Mouse (Mus musculus) regulatory T cell (primary cell): ENCODE measurements around the gene Wnt9a.
"Not testable (repeated sequence)": the region's sequence is repeated elsewhere in the genome, so short reads cannot be mapped to it uniquely, and the experiment has no call there.

Experiments
- in situ Hi-C: fragments of 300-600 bp; cut with MboI, MseI; formaldehyde crosslinking; loops from one replicate; pipeline ENCODE4 v1.15.1; 2025; ENCODE audit warnings: high pct_unique_total_duplicates

Wnt9a gene

GRCm38 (mm10) chr11:59335150-59335549, 28.4 kb downstream of the Wnt9a start:
- in situ Hi-C loops: no loop called here

GRCm38 (mm10) chr11:59335942-59336341, 29.2 kb downstream of the Wnt9a start:
- in situ Hi-C loops: no loop called here

DNA sequence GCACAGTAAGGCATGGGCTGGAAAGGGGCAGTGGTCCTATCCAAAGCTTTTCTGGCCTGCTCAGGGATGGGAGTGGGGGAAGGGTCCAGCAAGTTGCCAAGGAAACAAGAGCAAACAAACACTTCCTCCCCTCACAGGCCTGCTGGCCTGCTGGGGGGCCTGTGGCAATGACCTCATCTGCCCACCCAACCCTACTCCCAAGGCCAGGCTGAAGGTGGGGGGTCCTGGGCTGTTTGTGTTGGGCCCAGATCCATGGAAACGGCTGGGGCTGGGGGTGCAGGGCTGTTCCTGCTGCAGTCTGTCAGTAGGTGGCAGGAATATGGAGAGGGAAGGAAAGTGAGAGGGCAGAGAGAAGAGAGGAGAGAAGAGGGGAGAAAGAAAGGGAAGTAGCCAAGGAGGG, 29.7 kb downstream of the Wnt9a start:
- in situ Hi-C loops: no loop called here

DNA sequence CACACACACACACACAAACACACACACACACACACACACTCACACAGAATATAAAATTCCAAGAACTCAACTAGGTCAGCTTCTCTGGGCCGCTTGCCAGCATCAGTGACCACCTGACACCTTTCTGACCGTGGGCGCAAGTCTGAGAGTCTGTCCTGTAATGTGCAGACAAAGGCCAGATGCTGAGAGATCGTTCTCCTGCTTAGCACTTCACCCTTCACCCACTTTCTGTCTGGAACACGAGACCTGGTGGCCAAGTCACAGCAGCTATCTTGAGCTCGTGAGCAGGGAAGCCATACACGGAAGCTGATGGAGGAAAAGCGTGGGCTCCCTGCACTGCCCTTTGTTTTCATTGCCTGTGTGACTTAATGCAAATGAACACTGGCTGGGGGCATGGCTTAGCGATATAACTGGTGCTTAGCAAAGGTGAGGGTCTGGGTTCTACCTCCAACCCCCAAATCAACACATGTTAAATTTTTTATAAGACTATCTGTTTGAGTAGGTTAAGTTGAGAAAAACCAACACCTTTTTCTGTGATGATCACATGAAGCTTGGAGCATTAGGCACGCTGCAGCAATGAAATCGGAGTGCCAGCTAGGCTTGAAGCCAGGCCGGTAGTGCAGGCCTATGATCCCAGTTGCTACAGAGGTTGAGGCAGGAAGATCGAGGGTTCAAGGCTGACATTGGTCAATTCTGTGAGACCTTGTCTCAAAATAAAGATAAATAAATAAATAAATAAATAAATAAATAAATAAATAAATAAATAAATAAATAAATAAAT, 31.4 kb downstream of the Wnt9a start:
- in situ Hi-C loops: no loop called here

DNA sequence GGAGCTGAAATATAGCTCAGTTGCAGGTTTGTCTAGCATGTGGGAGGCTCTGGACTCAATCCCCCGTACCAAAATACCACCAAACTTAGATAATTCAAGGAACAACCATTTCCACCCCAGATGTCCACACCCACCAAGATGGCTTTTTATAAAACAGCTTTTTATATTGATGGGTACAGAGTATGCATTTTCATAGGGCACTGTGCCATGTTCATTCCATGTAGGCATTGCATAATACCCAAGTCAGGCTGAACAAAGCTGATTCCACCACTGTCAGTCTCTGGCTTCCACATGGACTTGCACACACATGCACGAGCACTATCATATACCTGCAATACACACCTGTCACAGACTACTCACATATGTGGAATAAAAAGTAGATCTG, 32.0 kb downstream of the Wnt9a start:
- in situ Hi-C loops: no loop called here

- in situ Hi-C loops: no loop called here
Observed at GRCm38 (mm10) chr11:59342956-59343355, 36.2 kb downstream of the Wnt9a start.

DNA sequence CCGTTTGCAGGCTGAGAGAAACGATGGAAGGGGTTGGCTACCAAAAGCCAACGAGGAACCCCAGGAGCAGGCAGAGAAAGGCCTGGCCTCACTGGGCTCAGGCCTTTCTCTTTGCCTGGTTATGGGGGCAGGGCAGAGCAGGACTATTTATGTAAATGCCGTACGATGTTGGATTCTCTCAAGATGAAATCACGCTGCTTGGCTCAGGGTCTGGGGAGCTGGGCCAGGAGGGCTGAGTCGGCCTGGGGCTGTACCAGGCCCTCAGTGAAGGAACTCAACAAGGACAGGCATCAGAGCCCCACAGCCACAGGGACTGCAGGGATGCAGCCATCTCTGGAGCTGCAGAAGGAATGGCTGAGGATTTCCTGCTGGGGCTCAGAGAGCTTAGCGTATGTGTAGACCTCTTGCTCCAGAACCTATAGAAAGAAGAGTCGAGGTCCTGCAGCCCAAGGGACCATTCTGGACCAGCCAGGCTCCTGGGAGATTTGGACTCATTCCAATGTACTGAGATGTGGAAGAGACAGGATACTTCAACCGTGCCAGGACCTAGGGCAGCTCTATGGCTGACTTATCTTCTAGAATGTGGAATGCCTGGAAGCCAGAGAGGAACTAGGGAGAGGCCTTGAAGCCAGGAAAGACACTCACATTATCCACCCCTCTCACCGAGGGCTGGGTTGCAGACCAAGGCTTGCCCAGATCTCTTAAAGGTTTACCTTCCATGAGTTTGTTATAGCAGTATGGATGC, 39.6 kb downstream of the Wnt9a start:
- in situ Hi-C loops: no loop called here

DNA sequence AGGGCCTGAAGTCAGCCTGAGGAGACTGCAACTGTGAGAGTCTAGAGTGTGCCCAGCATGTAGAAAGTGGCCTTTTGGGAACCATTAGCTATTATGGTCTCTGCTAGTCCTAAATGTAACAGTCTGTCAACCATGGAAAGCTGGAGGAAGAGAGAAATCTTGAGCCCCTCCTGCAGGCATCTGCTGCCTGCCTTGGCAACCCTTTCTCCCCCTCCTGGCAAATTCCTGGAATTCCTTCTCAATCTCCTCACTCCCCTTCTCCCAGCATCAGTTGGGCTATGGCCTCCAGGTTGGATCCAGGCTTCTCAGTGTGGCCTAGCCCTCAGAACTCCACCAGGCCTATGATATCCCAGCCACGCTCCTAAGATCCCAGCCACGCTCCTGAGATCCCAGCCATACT, 43.6 kb downstream of the Wnt9a start:
- in situ Hi-C loops: no loop called here

DNA sequence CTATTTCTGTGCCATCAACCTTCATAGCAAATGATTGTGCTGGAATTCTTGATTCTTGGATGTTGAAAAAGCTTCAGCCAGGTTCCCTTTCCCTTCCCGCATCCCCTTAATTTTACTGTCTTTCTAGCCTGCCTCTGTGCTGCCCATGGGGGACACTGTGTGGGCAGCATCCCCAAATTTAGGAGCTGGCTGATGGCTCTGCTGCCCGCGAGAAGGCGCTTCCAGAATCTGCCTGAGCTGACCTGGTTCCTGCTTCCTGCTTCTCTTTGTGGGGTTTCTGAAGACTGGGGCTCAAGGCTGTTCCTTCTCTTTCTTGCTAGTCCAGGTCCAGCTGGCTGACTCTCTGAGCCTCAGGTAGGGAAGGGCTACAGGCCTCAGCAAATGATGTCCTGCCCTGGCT, 48.1 kb downstream of the Wnt9a start:
- in situ Hi-C loops: no loop called here

- in situ Hi-C loops: no loop called here
Observed at GRCm38 (mm10) chr11:59356874-59357289, 50.2 kb downstream of the Wnt9a start.

- in situ Hi-C loops: no loop called here
Observed at GRCm38 (mm10) chr11:59361291-59361690, 54.6 kb downstream of the Wnt9a start.

DNA sequence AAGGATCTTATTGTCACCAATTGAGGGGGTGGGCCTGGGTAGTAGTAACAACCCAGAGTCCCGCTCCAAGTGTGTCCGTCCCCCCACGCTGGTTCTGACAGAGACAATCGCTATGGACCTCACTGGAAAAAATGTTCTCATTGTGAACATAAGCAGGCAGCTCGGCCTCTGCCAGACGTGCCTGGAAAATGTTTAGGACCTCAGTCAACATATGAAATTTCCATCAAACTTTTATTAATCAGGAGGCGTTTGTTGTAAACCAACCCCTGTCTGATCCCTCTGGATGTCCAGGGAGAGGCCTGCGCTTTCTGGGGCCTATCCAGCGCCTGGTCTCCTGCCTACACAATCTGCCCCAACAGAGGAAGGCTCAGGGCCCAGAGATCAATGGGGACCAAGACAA, 57.3 kb downstream of the Wnt9a start:
- in situ Hi-C loops: no loop called here

DNA sequence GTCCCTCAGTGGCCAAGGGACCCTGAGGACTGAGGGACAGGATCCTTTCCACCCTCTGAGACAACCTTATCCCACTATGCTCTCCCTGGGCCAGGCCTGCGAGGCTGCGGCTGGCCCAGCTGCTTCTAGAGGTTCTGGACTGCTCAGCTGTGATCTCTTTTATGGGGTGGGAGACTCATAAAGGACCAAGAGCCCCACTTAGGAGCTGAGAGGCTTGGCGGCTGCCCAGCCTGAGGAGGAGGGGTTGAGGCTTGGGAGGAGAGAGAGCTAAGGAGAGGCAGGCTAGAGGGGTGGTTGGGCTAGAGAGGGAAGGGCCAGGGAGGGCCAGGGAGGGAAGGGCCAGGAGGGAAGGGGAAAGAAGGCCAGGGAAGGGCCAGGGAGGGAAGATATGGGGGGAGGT, 57.7 kb downstream of the Wnt9a start:
- in situ Hi-C loops: no loop called here

GRCm38 (mm10) chr11:59366031-59366430, 59.3 kb downstream of the Wnt9a start:
- in situ Hi-C loops: no loop called here

DNA sequence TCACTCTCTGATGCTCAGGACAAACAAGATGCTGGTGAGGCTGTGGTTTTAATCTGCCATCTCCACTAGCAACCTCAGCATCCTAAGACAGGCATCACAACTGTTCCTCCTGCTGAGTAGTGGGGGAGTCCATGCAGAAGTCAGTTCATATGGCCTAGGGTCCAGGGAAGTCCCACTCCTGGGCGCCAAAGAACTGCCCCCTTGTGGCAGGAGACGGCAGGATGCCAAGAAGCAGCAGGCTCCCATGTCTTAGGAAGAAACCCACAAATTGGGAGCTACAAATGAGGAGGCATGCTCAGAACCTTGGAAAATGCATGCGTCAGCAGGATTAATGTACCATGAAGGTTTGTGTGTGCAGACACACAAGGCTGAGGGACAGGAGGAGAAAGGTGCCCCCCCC, 59.9 kb downstream of the Wnt9a start:
- in situ Hi-C loops: no loop called here

DNA sequence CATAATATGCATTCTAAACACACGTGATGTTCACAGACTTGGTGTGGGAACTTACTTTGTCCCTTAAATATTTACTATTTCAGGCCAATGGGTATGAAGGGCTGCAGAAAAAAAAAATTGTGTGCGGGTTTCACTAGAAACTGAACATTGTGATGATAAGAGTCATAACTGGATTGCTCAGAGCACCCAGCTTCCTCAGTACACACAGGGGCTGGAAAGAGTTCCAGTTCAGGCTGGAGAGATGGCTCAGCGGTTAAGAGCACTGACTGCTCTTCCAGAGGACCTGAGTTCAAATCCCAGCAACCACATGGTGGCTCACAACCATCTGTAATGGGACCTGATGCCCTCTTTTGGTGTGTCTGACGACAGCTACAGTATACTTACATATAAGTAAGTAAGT, 61.2 kb downstream of the Wnt9a start:
- in situ Hi-C loops: not testable (repeated sequence)

DNA sequence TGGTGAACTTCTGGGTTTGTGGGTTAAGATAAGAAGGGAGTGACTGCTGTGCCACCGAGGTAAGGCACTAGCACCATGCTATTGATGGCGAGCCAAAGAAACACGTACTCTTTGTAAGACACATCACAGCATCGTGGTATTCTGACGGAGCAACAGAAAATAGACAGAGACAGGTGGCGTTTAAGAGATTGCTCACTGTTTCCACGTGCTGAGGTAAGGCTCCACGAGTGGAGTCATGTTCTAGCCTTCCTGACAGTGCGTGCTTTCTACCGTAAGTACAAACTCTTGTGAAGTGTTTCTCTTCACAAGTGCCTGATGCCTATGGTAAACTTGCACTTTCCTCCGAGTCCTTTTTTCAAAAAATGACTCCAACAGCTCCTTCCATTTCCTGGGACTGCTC, 63.1 kb downstream of the Wnt9a start:
- in situ Hi-C loops: no loop called here

- in situ Hi-C loops: no loop called here
Observed at GRCm38 (mm10) chr11:59375475-59375874, 68.7 kb downstream of the Wnt9a start, which contains the start of gene Prss38. TSS of gene Prss38 (minus strand) at chr11:59375657.

DNA sequence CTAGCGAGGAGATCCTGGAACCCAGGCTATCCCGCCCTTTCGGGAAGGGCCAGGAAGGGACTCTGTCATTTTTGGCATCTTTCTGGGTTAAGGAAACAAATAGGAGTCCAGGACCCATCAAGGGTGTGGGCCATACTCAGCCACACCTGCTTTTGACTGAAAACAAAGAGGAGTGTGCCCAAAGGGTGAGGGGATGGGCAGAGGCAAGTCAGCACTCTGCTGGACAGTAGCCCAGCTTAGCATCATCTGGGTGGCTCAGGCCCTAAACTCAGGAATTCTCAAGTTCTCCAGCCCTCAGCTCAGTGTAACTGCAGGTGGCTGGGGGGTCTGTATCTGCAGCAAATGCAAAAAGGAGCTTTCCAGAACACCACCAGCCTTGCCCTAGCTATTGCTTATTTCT, 71.3 kb downstream of the Wnt9a start:
- in situ Hi-C loops: no loop called here

- in situ Hi-C loops: no loop called here
Observed at GRCm38 (mm10) chr11:59379547-59379946, 72.8 kb downstream of the Wnt9a start.
